Mouse (Mus musculus) ES-Bruce4 (cell line): ENCODE data around the gene Ino80d.

Source experiments
- CTCF ChIP-seq: IDR thresholded peaks from one replicate; pipeline ENCODE4 v1.8.1; 2011; ENCODE audit warnings: low read depth, low read length
- EP300 ChIP-seq: IDR thresholded peaks from 2 replicates; pipeline ENCODE4 v1.6.1; 2011; ENCODE audit warnings: low read depth, low read length; ENCODE audit not compliant: insufficient read depth
- POLR2A ChIP-seq: IDR thresholded peaks from one replicate; pipeline ENCODE4 v1.8.1; 2011; ENCODE audit warnings: low read length; ENCODE audit not compliant: insufficient read depth

GRCm38 (mm10) chr1:62919219-62919618 is 195.2 kb downstream of the Ino80d start:
- no peak for TF ChIP-seq CTCF
- TF ChIP-seq POLR2A = no peak
- no peak for TF ChIP-seq EP300
